In genomic region chr19:53531416-53531815, GRCm38 (mm10) we compare ENCODE assay signal across 8 mouse cellular contexts. TPM values are rescaled to one million over a fixed set of nuclear protein-coding genes. Genes with fewer than 3 reads are reported as not detected.
A peak's percentile ranks its signal among the peaks of the same experiment; 100 is the strongest.
DNase-seq lines count a peak whose midpoint lies in the region; ATAC-seq and TF ChIP-seq lines count a peak whose summit lies in the region.

No protein-coding gene starts in this region.

- H3K9ac ChIP-seq in lung, embryonic 14.5 days: no peak overlapping the region
- no peak overlapping the region for H3K9ac ChIP-seq in liver, postnatal 0 days (replicated peaks)
- no peak overlapping the region for H3K9ac ChIP-seq in midbrain, embryonic 16.5 days (ENCODE audit: low read depth, low read length)

- no peak for TF ChIP-seq CTCF in lung, embryonic 14.5 days (IDR thresholded peaks at IDR 0.05; ENCODE audit: low read depth)
- no peak for TF ChIP-seq CTCF in liver, postnatal 0 days (IDR thresholded peaks at IDR 0.05; ENCODE audit: low read depth)

- H3K36me3 ChIP-seq in lung, embryonic 14.5 days (ENCODE audit: insufficient read depth): no peaks in the 10 kb centered on the region
- 0 out of 2 replicates have a peak, but pooled peaks cover 2% of the 10 kb centered on the region for H3K36me3 ChIP-seq in liver, postnatal 0 days (replicated peaks; ENCODE audit: insufficient read depth, low read length)
- no peaks in the 10 kb centered on the region for H3K36me3 ChIP-seq in midbrain, embryonic 16.5 days (ENCODE audit: control insufficient read depth, insufficient read depth, low read length)

- no peak overlapping the region for H3K4me3 ChIP-seq in lung, embryonic 14.5 days (ENCODE audit: low read depth, low read length)
- 0 out of 2 replicates have a peak overlapping the region, but pooled peaks have one; percentile 66 for H3K4me3 ChIP-seq in liver, postnatal 0 days (ENCODE audit: low read depth, low read length)
- no peak overlapping the region for H3K4me3 ChIP-seq in midbrain, embryonic 16.5 days (ENCODE audit: low read depth, low read length)

- H3K9me3 ChIP-seq in lung, embryonic 14.5 days (ENCODE audit: low read depth, low read length): no peaks in the 10 kb centered on the region
- H3K9me3 ChIP-seq in liver, postnatal 0 days (ENCODE audit: low read length): no peaks in the 10 kb centered on the region
- no peaks in the 10 kb centered on the region for H3K9me3 ChIP-seq in midbrain, embryonic 16.5 days (replicated peaks; ENCODE audit: control insufficient read depth, low read length, poor library complexity, severe bottlenecking)

- H3K27me3 ChIP-seq in lung, embryonic 14.5 days (ENCODE audit: insufficient read depth, low read length): no peaks in the 10 kb centered on the region; the same call in 1 of the 2 replicates
- peaks cover 9% of the 10 kb centered on the region for H3K27me3 ChIP-seq in liver, postnatal 0 days (ENCODE audit: insufficient read depth, low read length)
- peaks cover 23% of the 10 kb centered on the region for H3K27me3 ChIP-seq in midbrain, embryonic 16.5 days (ENCODE audit: control insufficient read depth, insufficient read depth, low read depth, low read length)

- no peaks in the 10 kb centered on the region for H3K4me1 ChIP-seq in lung, embryonic 14.5 days (ENCODE audit: insufficient read depth)
- peaks cover 46% of the 10 kb centered on the region for H3K4me1 ChIP-seq in liver, postnatal 0 days (ENCODE audit: insufficient read depth)
- H3K4me1 ChIP-seq in midbrain, embryonic 16.5 days (ENCODE audit: control insufficient read depth, insufficient read depth, low read length): peaks cover 14% of the 10 kb centered on the region

- no peak overlapping the region for H3K27ac ChIP-seq in lung, embryonic 14.5 days (ENCODE audit: low read depth)
- no peak overlapping the region for H3K27ac ChIP-seq in liver, postnatal 0 days (ENCODE audit: low read depth)
- H3K27ac ChIP-seq in midbrain, embryonic 16.5 days (ENCODE audit: low read length): no peak overlapping the region

- 45% methylated on average over 10 of the region's 10 CpGs for WGBS in lung, embryonic 14.5 days
- WGBS in liver, postnatal 0 days (ENCODE audit: insufficient replicate concordance): 63% methylated on average over 10 of the region's 10 CpGs
- 46% methylated on average over 10 of the region's 10 CpGs for WGBS in midbrain, embryonic 16.5 days

- TF ChIP-seq EP300 in liver, postnatal 0 days (IDR thresholded peaks at IDR 0.05; ENCODE audit: low read depth): no peak

- H3K4me2 ChIP-seq in lung, embryonic 14.5 days: peak overlapping the region; percentile 31; the same call in 1 of the 2 replicates
- peak overlapping the region; percentile 35 for H3K4me2 ChIP-seq in liver, postnatal 0 days (ENCODE audit: low read depth, low read length)
- no peak overlapping the region for H3K4me2 ChIP-seq in midbrain, embryonic 16.5 days (ENCODE audit: low read length)

- ATAC-seq in lung, embryonic 14.5 days (ENCODE audit: insufficient read depth): no peak
- no peak for ATAC-seq in liver, postnatal 0 days
- ATAC-seq in midbrain, embryonic 16.5 days: no peak

- peak; percentile 40 for DNase-seq in embryo, embryonic 10 days (ENCODE audit: low spot score)
- no peak for DNase-seq in embryo, embryonic 9.5 days (ENCODE audit: extremely low spot score)
- peak; percentile 27 for DNase-seq in lung, embryonic 14.5 days
- DNase-seq in lung, postnatal 4 days: no peak
- DNase-seq in cerebellum, adult 9-11 months: peak; percentile 71
- DNase-seq in liver, postnatal 0 days: no peak
- no peak for DNase-seq in natural killer cell, adult 2 months (ENCODE audit: low spot score in 2 of 2)

RNA-seq across cellular contexts. Expression of gene Dusp5, which starts 2.5 kb away (rescaled TPM):
- polyA plus RNA-seq in lung, embryonic 14.5 days (2014; fragmentation: Nextera tagmentation; extraction: Ambion mirVana): 7.3 and 8.9 TPM in 2 replicates
- polyA plus RNA-seq in liver, postnatal 0 days (2015; fragmentation: Nextera tagmentation; extraction: Ambion mirVana): 2.7 and 3.4 TPM in 2 replicates
- polyA plus RNA-seq in midbrain, embryonic 16.5 days (2015; fragmentation: Nextera tagmentation; extraction: Ambion mirVana): 2.2 and 3.0 TPM in 2 replicates

RNA-seq across cellular contexts. Expression of gene Nutf2-ps1, which starts 57.5 kb away (rescaled TPM):
- polyA plus RNA-seq in lung, embryonic 14.5 days (2014; fragmentation: Nextera tagmentation; extraction: Ambion mirVana): 389 and 445 TPM in 2 replicates
- polyA plus RNA-seq in liver, postnatal 0 days (2015; fragmentation: Nextera tagmentation; extraction: Ambion mirVana): 86.8 and 101 TPM in 2 replicates
- 212 and 234 TPM in 2 replicates for polyA plus RNA-seq in midbrain, embryonic 16.5 days (2015; fragmentation: Nextera tagmentation; extraction: Ambion mirVana)

Comparison
In these comparisons a context has a peak if more than half of its experiments do, and no peak if none do; other contexts are left out.
1. DNase-seq: peak in embryo, embryonic 10 days (single experiment), lung, embryonic 14.5 days (single experiment) and cerebellum, adult 9-11 months (single experiment); none in embryo, embryonic 9.5 days (single experiment), lung, postnatal 4 days (0 of 2), liver, postnatal 0 days (single experiment) and natural killer cell, adult 2 months (0 of 2).